Mouse (Mus musculus): Measurements from ENCODE around the gene Lfng.

DNA sequence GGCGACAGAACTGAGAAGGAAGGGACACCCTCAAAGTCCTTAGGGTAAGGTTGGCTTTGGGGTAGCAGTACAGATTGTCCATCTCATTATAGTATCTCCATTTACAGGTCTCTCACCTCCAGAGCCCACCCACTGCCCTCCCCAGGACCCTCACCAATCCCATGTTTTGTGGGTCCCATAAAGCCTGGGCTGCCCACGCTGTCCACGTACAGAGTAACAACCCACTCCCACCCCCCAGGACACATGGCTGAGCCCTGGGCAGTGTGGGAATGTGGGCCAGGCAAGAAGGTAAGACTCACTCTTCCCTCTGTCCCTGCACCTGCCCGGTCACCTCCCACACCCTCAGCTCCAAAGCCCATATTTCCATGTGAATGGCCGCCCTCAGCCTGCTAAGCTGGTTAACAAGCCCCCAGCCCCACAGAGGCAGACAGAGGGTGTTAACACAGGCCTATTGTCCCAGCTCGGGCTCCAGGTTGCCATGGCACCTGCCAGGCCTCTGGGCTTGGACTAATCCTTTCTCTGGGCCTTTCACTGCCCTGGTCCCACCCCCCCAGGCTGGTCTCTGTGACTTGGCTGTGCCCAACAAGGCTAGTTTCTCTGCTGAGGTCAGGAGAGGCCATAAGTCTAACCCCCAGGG is 23.3 kb upstream of the Lfng start:
- no peak for TF ChIP-seq CHD1 (IDR thresholded peaks at IDR 0.05; ENCODE audit: low read depth, low read length)
- TF ChIP-seq RCOR1 (IDR thresholded peaks at IDR 0.05; ENCODE audit: low read depth, low read length): no peak
- no peak for TF ChIP-seq CTCF (IDR thresholded peaks at IDR 0.05 in 2 of 3, conservative IDR thresholded peaks at IDR 0.05 in 1 of 3; ENCODE audit: control insufficient read depth in 1 of 3, insufficient read depth in 1 of 3, low read depth in 2 of 3, low read length in 3 of 3, poor library complexity in 1 of 3, severe bottlenecking in 1 of 3)
- no peak for TF ChIP-seq SIN3A (IDR thresholded peaks at IDR 0.05; ENCODE audit: low read length)
- TF ChIP-seq TBP (IDR thresholded peaks at IDR 0.05; ENCODE audit: low read depth, low read length): no peak
- TF ChIP-seq ETS1 (IDR thresholded peaks at IDR 0.05; ENCODE audit: low read depth, low read length): no peak
- no peak for TF ChIP-seq POLR2A (IDR thresholded peaks at IDR 0.05; ENCODE audit: control insufficient read depth in 1 of 2, insufficient read depth in 1 of 2, low read depth in 1 of 2, low read length in 2 of 2, poor library complexity in 1 of 2)
- no peak for TF ChIP-seq MAX (IDR thresholded peaks at IDR 0.05; ENCODE audit: low read length)
- TF ChIP-seq ZKSCAN1 (IDR thresholded peaks at IDR 0.05; ENCODE audit: low read depth, low read length): no peak
- no peak for TF ChIP-seq RAD21 (IDR thresholded peaks at IDR 0.05; ENCODE audit: low read depth, low read length)
- no peak for TF ChIP-seq KAT2A (conservative IDR thresholded peaks at IDR 0.05; ENCODE audit: low read depth, low read length)

Measured in MEL (cell line).